Mouse (Mus musculus) heart, embryonic 12.5 days (tissue): ENCODE results near the gene Tcte1. TPM values are rescaled to one million over a fixed set of nuclear protein-coding genes. Genes with fewer than 3 reads are reported as not detected.

Source experiments
- ATAC-seq: fragments of 200-750 bp; cut with Nextera tagmentation; 2 replicates; pipeline ENCODE4 v1.8.0; 2017; ENCODE audit warnings: moderate TSS enrichment, moderate library complexity; ENCODE audit not compliant: insufficient number of reproducible peaks, low FRiP score
- H3K27ac ChIP-seq: fragments of 300-500 bp; sonication (generic); 2 replicates; pipeline ENCODE4 v1.5.1; 2016; ENCODE audit warnings: mild to moderate bottlenecking, moderate library complexity; ENCODE audit not compliant: poor library complexity, severe bottlenecking
- H3K27me3 ChIP-seq: fragments of 300-500 bp; sonication (generic); replicated peaks from 2 replicates; pipeline ENCODE4 v1.6.1; 2016; ENCODE audit warnings: mild to moderate bottlenecking, moderate library complexity
- H3K36me3 ChIP-seq: fragments of 300-500 bp; sonication (generic); 2 replicates; pipeline ENCODE4 v1.6.1; 2016; ENCODE audit warnings: mild to moderate bottlenecking, moderate library complexity
- H3K4me1 ChIP-seq: fragments of 300-500 bp; sonication (generic); replicated peaks from 2 replicates; pipeline ENCODE4 v1.6.1; 2016; ENCODE audit warnings: mild to moderate bottlenecking
- H3K4me2 ChIP-seq: fragments of 300-500 bp; sonication (generic); 2 replicates; pipeline ENCODE4 v1.6.1; 2016; ENCODE audit warnings: mild to moderate bottlenecking, moderate library complexity
- H3K4me3 ChIP-seq: fragments of 300-500 bp; sonication (generic); 2 replicates; pipeline ENCODE4 v1.5.1; 2016; ENCODE audit warnings: mild to moderate bottlenecking
- H3K9ac ChIP-seq: fragments of 300-500 bp; sonication (generic); 2 replicates; pipeline ENCODE4 v1.6.1; 2016; ENCODE audit warnings: mild to moderate bottlenecking, moderate library complexity
- H3K9me3 ChIP-seq: fragments of 300-500 bp; sonication (generic); replicated peaks from 2 replicates; pipeline ENCODE4 v1.6.1; 2016; ENCODE audit warnings: mild to moderate bottlenecking, moderate library complexity
- WGBS: fragments of 180-500 bp; shearing (Covaris S2); methylation state at CpG from one replicate; pipeline ENCODE4 v1.1.7; 2016; 5-methylcytosine and 5-hydroxymethylcytosine counted together
- polyA plus RNA-seq: library from polyadenylated mRNA; unstranded; fragments of >200 nt; fragmentation: Nextera tagmentation; extraction: Ambion mirVana; gene quantifications from 2 replicates; pipeline ENCODE4 v1.2.1, GENCODE M21; 2016

The Tcte1 gene
- polyA plus RNA-seq, 1 experiment from 2014 or later = 0.20 TPM

GRCm38 (mm10) chr17:45547461-45548190 is 24.4 kb downstream of the Tcte1 start:
- Histone ChIP-seq H3K4me1 (peaks cover 38% of the 10 kb centered on the region), H3K9me3 (no peaks in the 10 kb centered on the region), H3K27ac (no peak overlapping the region), H3K4me2 (no peak overlapping the region), H3K9ac (no peak overlapping the region), H3K27me3 (peaks cover 86% of the 10 kb centered on the region), H3K4me3 (no peak overlapping the region), H3K36me3 (no peaks in the 10 kb centered on the region)
- no peak for ATAC-seq
- 72% methylated on average over 5 of the region's 5 CpGs for WGBS

- Histone ChIP-seq H3K9ac (peak overlapping the region; percentile 84), H3K27me3 (peaks cover 83% of the 10 kb centered on the region), H3K36me3 (no peaks in the 10 kb centered on the region), H3K4me3 (peak overlapping the region; percentile 69), H3K27ac (no peak overlapping the region), H3K4me2 (peak overlapping the region; percentile 93), H3K4me1 (peaks cover 37% of the 10 kb centered on the region), H3K9me3 (no peaks in the 10 kb centered on the region)
- peak; percentile 23 for ATAC-seq
- 3% methylated on average over 57 of the region's 68 CpGs for WGBS
Measured at GRCm38 (mm10) chr17:45548541-45549512, 25.6 kb downstream of the Tcte1 start.

- peak within 1 kb of the TSS; percentile 93 for H3K4me2 ChIP-seq
- no peaks in the 10 kb centered on the region for H3K9me3 ChIP-seq
- no peak; the same call in 1 of the 2 replicates for ATAC-seq
- no peak within 1 kb of the TSS for H3K27ac ChIP-seq
- peak within 1 kb of the TSS; percentile 69 for H3K4me3 ChIP-seq
- peaks cover 28% of the 10 kb centered on the region for H3K4me1 ChIP-seq
- H3K27me3 ChIP-seq = peaks cover 81% of the 10 kb centered on the region
- WGBS = under 1% methylated on average over 12 of the region's 29 CpGs
- H3K36me3 ChIP-seq = no peaks in the 10 kb centered on the region
- H3K9ac ChIP-seq = peak within 1 kb of the TSS; percentile 84
Measured at GRCm38 (mm10) chr17:45549617-45550181, 26.5 kb downstream of the Tcte1 start, which contains the start of gene Tmem151b. Gene Tmem151b, minus strand, starts transcription at chr17:45549677.

DNA sequence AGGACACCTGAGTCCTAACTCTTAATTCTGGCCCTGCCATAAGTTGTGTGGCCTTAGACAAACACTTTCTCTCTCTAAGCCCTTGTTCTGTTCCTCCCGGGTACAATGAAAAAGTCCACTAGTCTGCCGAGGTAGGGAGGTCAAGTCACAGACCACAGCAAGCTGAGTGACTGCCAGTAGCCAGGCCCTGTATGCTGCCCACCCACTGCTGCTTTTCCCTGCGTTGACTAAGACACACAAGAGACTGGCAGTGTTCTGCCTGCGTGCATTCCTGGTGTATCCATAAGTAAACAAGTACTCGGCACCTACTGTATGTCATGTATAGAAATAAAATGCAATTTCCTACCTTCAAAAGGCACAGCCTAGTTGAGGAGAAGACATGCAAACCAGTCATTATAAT is 27.0 kb downstream of the Tcte1 start:
- peak overlapping the region; percentile 84; the same call in 1 of the 2 replicates for H3K9ac ChIP-seq
- 36% methylated on average over 5 of the region's 5 CpGs for WGBS
- no peak for ATAC-seq
- H3K9me3 ChIP-seq = no peaks in the 10 kb centered on the region
- H3K27ac ChIP-seq = no peak overlapping the region
- H3K4me1 ChIP-seq = peaks cover 23% of the 10 kb centered on the region
- peak overlapping the region; percentile 93 for H3K4me2 ChIP-seq
- H3K27me3 ChIP-seq = peaks cover 76% of the 10 kb centered on the region
- H3K4me3 ChIP-seq = peak overlapping the region; percentile 69
- no peaks in the 10 kb centered on the region for H3K36me3 ChIP-seq

GRCm38 (mm10) chr17:45551249-45551796 is 28.1 kb downstream of the Tcte1 start:
- no peaks in the 10 kb centered on the region for H3K36me3 ChIP-seq
- peaks cover 22% of the 10 kb centered on the region for H3K4me1 ChIP-seq
- H3K27ac ChIP-seq = no peak overlapping the region
- ATAC-seq = no peak
- no peak overlapping the region for H3K4me2 ChIP-seq
- H3K9ac ChIP-seq = no peak overlapping the region
- H3K9me3 ChIP-seq = no peaks in the 10 kb centered on the region
- peaks cover 65% of the 10 kb centered on the region for H3K27me3 ChIP-seq
- H3K4me3 ChIP-seq = no peak overlapping the region
- 56% methylated on average over 7 of the region's 7 CpGs for WGBS

- no peak for ATAC-seq
- no peak overlapping the region for H3K27ac ChIP-seq
- H3K4me2 ChIP-seq = no peak overlapping the region
- 5% methylated on average over 8 of the region's 8 CpGs for WGBS
- no peak overlapping the region for H3K9ac ChIP-seq
- H3K4me1 ChIP-seq = peaks cover 27% of the 10 kb centered on the region
- no peak overlapping the region for H3K4me3 ChIP-seq
- no peaks in the 10 kb centered on the region for H3K36me3 ChIP-seq
- H3K27me3 ChIP-seq = peaks cover 65% of the 10 kb centered on the region
- H3K9me3 ChIP-seq = no peaks in the 10 kb centered on the region
Measured at GRCm38 (mm10) chr17:45551816-45552451, 28.7 kb downstream of the Tcte1 start.

GRCm38 (mm10) chr17:45553065-45553464 is 29.8 kb downstream of the Tcte1 start:
- Histone ChIP-seq H3K27ac (no peak overlapping the region), H3K4me3 (no peak overlapping the region), H3K9ac (no peak overlapping the region), H3K4me1 (peaks cover 38% of the 10 kb centered on the region), H3K27me3 (peaks cover 62% of the 10 kb centered on the region), H3K36me3 (no peaks in the 10 kb centered on the region), H3K9me3 (no peaks in the 10 kb centered on the region), H3K4me2 (no peak overlapping the region)
- ATAC-seq = no peak
- 68% methylated on average over 3 of the region's 3 CpGs for WGBS

DNA sequence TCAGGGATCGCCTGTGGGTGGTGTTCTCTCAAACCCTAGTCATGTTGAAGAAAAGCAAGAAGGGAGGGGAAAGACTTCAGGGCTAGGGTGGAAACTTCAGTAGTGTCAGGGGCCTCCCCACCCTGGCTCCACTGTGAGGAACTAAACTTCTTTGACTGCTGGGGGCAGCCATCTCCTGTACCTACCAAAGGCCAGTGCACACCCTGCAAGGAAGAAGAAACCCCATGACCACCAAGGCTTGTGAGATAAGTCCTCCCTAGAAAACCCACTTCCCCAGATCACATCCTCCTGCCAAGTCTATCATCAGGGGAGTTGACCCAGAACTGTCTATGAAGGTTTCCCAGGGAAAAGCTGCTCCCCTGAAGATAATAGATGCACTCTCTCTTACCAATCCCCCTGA is 31.2 kb downstream of the Tcte1 start:
- ATAC-seq = no peak
- Histone ChIP-seq H3K9ac (no peak overlapping the region), H3K4me1 (peaks cover 35% of the 10 kb centered on the region)

DNA sequence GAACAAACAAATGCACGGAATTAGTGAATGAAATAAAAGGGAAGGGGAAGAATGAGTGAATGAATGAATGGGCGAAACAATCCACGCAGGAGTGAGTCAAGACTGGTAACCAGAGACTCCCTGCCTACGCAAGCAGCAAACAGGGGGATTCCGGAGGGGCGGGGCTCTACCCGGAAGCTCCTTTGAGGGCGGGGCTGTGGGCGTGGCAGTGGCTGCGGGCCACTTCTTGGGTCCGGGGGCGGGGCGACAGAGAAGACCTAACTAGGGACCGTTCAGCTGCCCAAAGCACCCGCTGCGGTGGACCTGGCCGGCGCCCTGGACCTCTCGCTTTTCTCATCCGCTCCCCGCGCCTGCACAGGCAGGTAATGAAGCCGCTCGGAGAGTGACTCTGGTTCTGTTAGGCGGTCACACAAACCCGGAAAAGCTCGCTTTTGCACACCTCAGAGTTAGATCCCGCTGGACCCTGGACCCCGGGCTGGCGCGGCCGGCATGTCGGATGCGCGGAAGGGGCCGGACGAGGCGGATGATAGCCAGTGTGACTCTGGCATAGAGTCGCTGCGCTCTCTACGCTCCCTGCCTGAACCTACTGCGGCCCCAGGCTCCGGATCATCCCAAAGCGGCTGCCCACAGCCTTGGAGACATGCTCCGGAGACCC is 32.3 kb downstream of the Tcte1 start, which contains the start of gene Nfkbie:
TSS of gene Nfkbie (plus strand) at position 252 of the 655 bp plus-strand sequence.
- WGBS = under 1% methylated on average over 45 of the region's 45 CpGs
- Histone ChIP-seq H3K9me3 (no peaks in the 10 kb centered on the region), H3K4me3 (peak within 1 kb of the TSS; percentile 67), H3K27me3 (peaks cover 50% of the 10 kb centered on the region), H3K4me2 (peak within 1 kb of the TSS; percentile 94), H3K36me3 (0 out of 2 replicates have a peak, but pooled peaks cover 5% of the 10 kb centered on the region), H3K27ac (no peak within 1 kb of the TSS), H3K9ac (peak within 1 kb of the TSS; percentile 70), H3K4me1 (peaks cover 25% of the 10 kb centered on the region)
- ATAC-seq = peak; percentile 83

More for the DNA sequence above, 31.2 kb downstream of the Tcte1 start:
- 32% methylated on average over 1 of the region's 1 CpGs for WGBS
- H3K4me3 ChIP-seq = no peak overlapping the region
- no peaks in the 10 kb centered on the region for H3K9me3 ChIP-seq
- H3K36me3 ChIP-seq = no peaks in the 10 kb centered on the region
- no peak overlapping the region for H3K4me2 ChIP-seq
- peaks cover 59% of the 10 kb centered on the region for H3K27me3 ChIP-seq
- no peak overlapping the region for H3K27ac ChIP-seq

DNA sequence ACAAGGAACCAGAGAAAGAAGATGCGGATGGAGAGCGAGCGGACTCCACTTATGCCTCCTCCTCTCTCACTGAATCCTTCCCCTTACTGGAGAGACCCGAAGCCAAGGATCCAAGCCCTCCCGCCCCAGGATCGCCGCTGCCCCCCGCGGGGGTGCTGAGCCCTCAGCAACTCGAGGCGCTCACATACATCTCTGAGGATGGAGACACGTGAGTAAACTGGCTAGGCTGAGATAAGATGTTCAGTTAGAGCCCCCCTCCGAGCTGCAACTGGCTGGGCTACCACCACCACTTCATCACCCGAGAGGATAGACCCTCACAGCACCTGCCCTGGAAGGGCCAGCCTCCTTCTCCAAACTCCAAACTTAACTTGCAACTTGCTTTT is 32.9 kb downstream of the Tcte1 start:
- under 1% methylated on average over 14 of the region's 14 CpGs for WGBS
- H3K4me2 ChIP-seq = peak overlapping the region; percentile 94
- H3K4me1 ChIP-seq = peaks cover 25% of the 10 kb centered on the region
- H3K27ac ChIP-seq = no peak overlapping the region
- H3K9ac ChIP-seq = peak overlapping the region; percentile 70
- H3K9me3 ChIP-seq = no peaks in the 10 kb centered on the region
- H3K4me3 ChIP-seq = peak overlapping the region; percentile 67
- H3K36me3 ChIP-seq = 0 out of 2 replicates have a peak, but pooled peaks cover 5% of the 10 kb centered on the region
- no peak for ATAC-seq
- H3K27me3 ChIP-seq = peaks cover 45% of the 10 kb centered on the region
